Mouse (Mus musculus): ENCODE measurements at regions not wholly inside any gene's neighbourhood (a gene's known extent, or its start where the extent isn't known, plus 50 kb on each side); places are given as distances from the start of the nearest gene placed in this dataset.

DNA sequence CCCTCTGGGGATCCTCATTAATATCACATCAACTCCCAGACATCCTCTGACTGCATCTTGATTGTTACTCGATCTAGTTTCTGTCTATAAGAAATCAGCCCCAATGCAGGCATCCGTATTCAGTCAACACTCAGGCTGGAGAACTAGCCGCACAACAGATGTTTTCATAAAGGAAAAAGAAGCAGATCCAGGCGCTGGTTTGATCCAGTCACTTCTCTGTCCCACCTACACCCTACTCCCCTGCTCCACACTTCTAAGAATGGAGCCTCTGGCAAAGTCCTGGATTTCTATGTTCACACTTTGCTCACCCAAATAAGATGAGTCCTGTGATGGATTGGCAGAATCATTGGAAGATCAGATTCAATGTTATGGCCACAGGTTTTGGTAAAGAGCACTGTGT, 302.4 kb downstream of the Slc4a3 start:
- no peaks in the 10 kb centered on the region for H3K9me3 ChIP-seq (replicated peaks; ENCODE audit: control insufficient read depth, low read length)
- H3K27ac ChIP-seq (ENCODE audit: low read length): no peak overlapping the region
- H3K4me1 ChIP-seq (ENCODE audit: control insufficient read depth, insufficient read depth, low read length): no peaks in the 10 kb centered on the region
- no peaks in the 10 kb centered on the region for H3K36me3 ChIP-seq (ENCODE audit: control insufficient read depth, insufficient read depth)
- WGBS: 84% methylated on average over 4 of the region's 4 CpGs
- no peaks in the 10 kb centered on the region for H3K27me3 ChIP-seq (ENCODE audit: control insufficient read depth, insufficient read depth, low read length)
- no peak for ATAC-seq (replicated peaks; ENCODE audit: extremely low read depth, insufficient read depth, low FRiP score)
- no peak overlapping the region for H3K4me2 ChIP-seq (ENCODE audit: low read depth, low read length)
- H3K9ac ChIP-seq (ENCODE audit: low read length): no peak overlapping the region
- no peak overlapping the region for H3K4me3 ChIP-seq (ENCODE audit: low read length)

DNA sequence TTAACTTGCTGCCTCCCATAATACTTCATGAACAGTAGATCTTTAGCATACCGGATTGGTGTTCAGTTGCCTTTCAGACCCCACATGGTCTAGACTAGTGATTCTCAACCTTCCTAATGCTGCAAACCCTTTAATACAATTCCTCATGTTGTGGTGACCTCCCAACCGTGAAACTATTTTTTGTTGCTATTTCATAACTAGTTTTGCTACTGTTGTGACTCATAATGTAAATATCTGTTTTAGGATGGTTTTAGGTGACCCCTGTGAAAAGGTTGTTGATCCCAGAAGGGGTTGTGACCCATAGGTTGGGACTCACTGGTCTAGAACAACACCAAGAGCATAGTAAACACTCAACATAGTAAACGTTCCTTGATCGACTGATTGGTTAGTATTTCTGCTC, 304.1 kb downstream of the Slc4a3 start:
- H3K27ac ChIP-seq (ENCODE audit: low read length): no peak overlapping the region
- H3K9me3 ChIP-seq (replicated peaks; ENCODE audit: control insufficient read depth, low read length): no peaks in the 10 kb centered on the region
- no peaks in the 10 kb centered on the region for H3K27me3 ChIP-seq (ENCODE audit: control insufficient read depth, insufficient read depth, low read length)
- H3K9ac ChIP-seq (ENCODE audit: low read length): no peak overlapping the region
- H3K4me2 ChIP-seq (ENCODE audit: low read depth, low read length): no peak overlapping the region
- no peak for ATAC-seq (replicated peaks; ENCODE audit: extremely low read depth, insufficient read depth, low FRiP score)
- 86% methylated on average over 4 of the region's 4 CpGs for WGBS
- H3K4me3 ChIP-seq (ENCODE audit: low read length): no peak overlapping the region
- no peaks in the 10 kb centered on the region for H3K4me1 ChIP-seq (ENCODE audit: control insufficient read depth, insufficient read depth, low read length)
- H3K36me3 ChIP-seq (ENCODE audit: control insufficient read depth, insufficient read depth): no peaks in the 10 kb centered on the region

DNA sequence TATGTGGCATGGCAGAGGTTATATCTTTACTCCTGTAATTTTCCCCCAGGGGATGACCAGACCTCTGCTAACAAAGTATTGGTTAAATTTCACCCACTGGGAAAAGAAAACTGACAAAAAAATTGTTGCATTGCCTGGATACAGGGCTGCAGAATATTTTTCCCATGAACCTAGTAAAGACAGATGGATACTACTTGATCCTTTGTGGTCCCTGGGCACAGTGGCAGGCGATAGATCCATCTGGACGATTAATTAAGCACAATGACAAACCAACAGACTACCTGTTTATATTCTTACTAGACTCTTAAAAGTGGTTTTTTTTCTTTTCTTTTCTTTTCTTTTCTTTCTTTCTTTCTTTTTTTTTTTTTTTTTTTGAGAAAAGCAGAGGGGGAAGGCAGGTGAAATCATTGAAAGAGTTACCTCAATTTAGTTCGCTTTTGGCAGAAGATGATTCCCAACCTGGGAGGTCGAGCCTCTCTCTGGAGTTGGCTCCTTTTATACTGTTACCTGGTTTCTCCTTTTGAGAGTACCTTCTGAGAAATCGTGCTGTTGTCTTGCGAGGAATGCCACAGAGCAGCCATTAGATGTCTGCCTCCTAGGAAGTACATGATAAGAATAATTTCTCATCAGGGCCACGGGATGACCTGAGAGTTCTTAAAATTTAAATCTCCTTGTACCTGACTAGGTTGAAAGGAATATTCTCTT, 312.6 kb downstream of the Slc4a3 start:
- ATAC-seq (replicated peaks; ENCODE audit: extremely low read depth, insufficient read depth, low FRiP score): no peak
- 78% methylated on average over 7 of the region's 7 CpGs for WGBS
- Histone ChIP-seq H3K9me3 (replicated peaks; ENCODE audit: control insufficient read depth, low read length) (no peaks in the 10 kb centered on the region), H3K4me2 (ENCODE audit: low read depth, low read length) (no peak overlapping the region), H3K27me3 (ENCODE audit: control insufficient read depth, insufficient read depth, low read length) (no peaks in the 10 kb centered on the region), H3K4me1 (ENCODE audit: control insufficient read depth, insufficient read depth, low read length) (no peaks in the 10 kb centered on the region), H3K9ac (ENCODE audit: low read length) (no peak overlapping the region), H3K36me3 (ENCODE audit: control insufficient read depth, insufficient read depth) (no peaks in the 10 kb centered on the region), H3K4me3 (ENCODE audit: low read length) (no peak overlapping the region), H3K27ac (ENCODE audit: low read length) (no peak overlapping the region)

DNA sequence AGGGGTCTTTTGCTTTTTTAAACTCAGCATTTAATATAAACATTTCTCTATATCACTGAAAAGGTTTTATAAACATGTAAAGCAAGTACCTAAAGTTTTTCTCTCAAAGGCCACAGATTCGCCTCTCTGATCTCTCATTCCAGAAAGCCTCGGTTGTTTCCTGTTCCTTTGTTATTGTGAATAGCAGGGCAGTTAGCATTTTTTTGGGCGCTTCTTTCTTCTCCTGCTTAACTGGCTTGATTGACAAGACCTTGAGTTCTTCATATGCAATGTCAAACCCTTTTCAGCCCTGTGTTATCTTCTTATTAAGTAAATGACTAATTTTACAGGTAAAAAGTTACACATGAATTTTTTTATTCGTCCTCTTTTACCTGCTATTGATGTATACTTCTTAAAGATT, 316.7 kb downstream of the Slc4a3 start:
- no peak overlapping the region for H3K27ac ChIP-seq (ENCODE audit: low read length)
- ATAC-seq (replicated peaks; ENCODE audit: extremely low read depth, insufficient read depth, low FRiP score): no peak
- 66% methylated on average over 4 of the region's 4 CpGs for WGBS
- H3K4me3 ChIP-seq (ENCODE audit: low read length): no peak overlapping the region
- no peak overlapping the region for H3K4me2 ChIP-seq (ENCODE audit: low read depth, low read length)
- no peaks in the 10 kb centered on the region for H3K9me3 ChIP-seq (replicated peaks; ENCODE audit: control insufficient read depth, low read length)
- no peak overlapping the region for H3K9ac ChIP-seq (ENCODE audit: low read length)
- no peaks in the 10 kb centered on the region for H3K4me1 ChIP-seq (ENCODE audit: control insufficient read depth, insufficient read depth, low read length)
- H3K27me3 ChIP-seq (ENCODE audit: control insufficient read depth, insufficient read depth, low read length): no peaks in the 10 kb centered on the region
- H3K36me3 ChIP-seq (ENCODE audit: control insufficient read depth, insufficient read depth): no peaks in the 10 kb centered on the region

DNA sequence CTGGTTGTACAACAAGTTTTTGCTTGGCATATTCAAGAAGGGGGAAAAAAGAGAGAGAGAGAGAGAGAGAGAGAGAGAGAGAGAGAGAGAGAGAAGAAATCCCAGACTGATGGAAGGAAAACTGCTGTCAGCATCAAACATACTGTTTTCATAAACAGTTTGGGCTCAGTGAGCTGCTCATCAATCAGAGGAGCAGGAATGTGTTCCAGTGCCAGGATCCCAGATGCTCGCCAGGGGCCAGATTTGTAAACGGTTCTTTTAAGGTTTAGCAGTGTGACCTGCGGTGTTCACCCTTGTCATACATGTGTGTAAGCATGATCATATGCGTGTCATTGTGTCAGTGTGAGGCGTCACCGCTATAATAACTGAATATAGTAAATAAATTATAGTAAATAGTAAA, 320.5 kb downstream of the Slc4a3 start:
- H3K27me3 ChIP-seq (ENCODE audit: control insufficient read depth, insufficient read depth, low read length): no peaks in the 10 kb centered on the region
- no peaks in the 10 kb centered on the region for H3K36me3 ChIP-seq (ENCODE audit: control insufficient read depth, insufficient read depth)
- no peaks in the 10 kb centered on the region for H3K9me3 ChIP-seq (replicated peaks; ENCODE audit: control insufficient read depth, low read length)
- 80% methylated on average over 6 of the region's 6 CpGs for WGBS
- H3K9ac ChIP-seq (ENCODE audit: low read length): no peak overlapping the region
- no peak overlapping the region for H3K4me2 ChIP-seq (ENCODE audit: low read depth, low read length)
- H3K27ac ChIP-seq (ENCODE audit: low read length): no peak overlapping the region
- ATAC-seq (replicated peaks; ENCODE audit: extremely low read depth, insufficient read depth, low FRiP score): no peak
- H3K4me3 ChIP-seq (ENCODE audit: low read length): no peak overlapping the region
- H3K4me1 ChIP-seq (ENCODE audit: control insufficient read depth, insufficient read depth, low read length): no peaks in the 10 kb centered on the region

DNA sequence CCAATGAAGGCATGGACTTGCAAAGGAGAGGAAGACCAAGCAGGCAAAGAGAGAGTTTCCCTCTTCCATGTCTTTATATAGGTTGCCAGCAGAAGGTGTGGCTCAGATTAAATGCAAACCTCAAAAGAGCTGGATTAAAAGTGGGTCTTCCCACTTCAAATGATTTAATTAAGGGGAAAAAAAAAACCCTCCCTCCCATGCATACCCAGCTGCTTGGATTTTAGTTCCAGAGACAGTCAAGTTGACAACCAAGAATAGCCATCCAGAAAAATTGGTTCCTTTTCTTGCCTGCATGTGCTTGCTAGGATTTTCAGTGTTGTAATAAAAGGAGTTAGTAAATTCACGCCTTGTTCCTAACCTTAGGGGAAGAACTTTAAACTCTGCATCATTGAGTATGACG, 323.3 kb downstream of the Slc4a3 start:
- no peak overlapping the region for H3K9ac ChIP-seq (ENCODE audit: low read length)
- H3K27ac ChIP-seq (ENCODE audit: low read length): no peak overlapping the region
- H3K27me3 ChIP-seq (ENCODE audit: control insufficient read depth, insufficient read depth, low read length): no peaks in the 10 kb centered on the region
- no peak overlapping the region for H3K4me3 ChIP-seq (ENCODE audit: low read length)
- WGBS: 77% methylated on average over 2 of the region's 2 CpGs
- no peaks in the 10 kb centered on the region for H3K9me3 ChIP-seq (replicated peaks; ENCODE audit: control insufficient read depth, low read length)
- H3K4me2 ChIP-seq (ENCODE audit: low read depth, low read length): no peak overlapping the region
- ATAC-seq (replicated peaks; ENCODE audit: extremely low read depth, insufficient read depth, low FRiP score): no peak
- H3K4me1 ChIP-seq (ENCODE audit: control insufficient read depth, insufficient read depth, low read length): no peaks in the 10 kb centered on the region
- no peaks in the 10 kb centered on the region for H3K36me3 ChIP-seq (ENCODE audit: control insufficient read depth, insufficient read depth)

DNA sequence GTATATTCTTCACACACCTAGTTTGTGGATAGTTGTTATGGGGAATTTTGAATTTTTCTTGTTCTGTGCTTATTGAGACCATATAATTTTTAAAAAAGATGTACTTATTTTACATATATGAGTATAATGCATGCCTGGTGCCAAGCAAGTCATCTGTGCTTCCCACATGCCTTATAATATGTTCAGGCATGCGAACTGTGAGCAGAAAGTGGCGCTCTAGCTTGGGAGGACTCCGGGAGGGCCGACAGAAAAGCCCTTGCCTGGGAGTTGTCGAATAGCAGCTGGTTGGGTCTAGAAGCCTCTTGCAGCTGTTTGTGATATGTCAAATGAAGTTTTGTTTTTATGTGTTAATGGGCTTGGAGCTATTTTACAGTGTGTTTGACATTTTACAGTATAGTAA, 323.8 kb downstream of the Slc4a3 start:
- Histone ChIP-seq H3K36me3 (ENCODE audit: control insufficient read depth, insufficient read depth) (no peaks in the 10 kb centered on the region), H3K4me1 (ENCODE audit: control insufficient read depth, insufficient read depth, low read length) (no peaks in the 10 kb centered on the region), H3K9me3 (replicated peaks; ENCODE audit: control insufficient read depth, low read length) (no peaks in the 10 kb centered on the region), H3K4me3 (ENCODE audit: low read length) (no peak overlapping the region), H3K4me2 (ENCODE audit: low read depth, low read length) (no peak overlapping the region), H3K9ac (ENCODE audit: low read length) (no peak overlapping the region), H3K27me3 (ENCODE audit: control insufficient read depth, insufficient read depth, low read length) (no peaks in the 10 kb centered on the region), H3K27ac (ENCODE audit: low read length) (no peak overlapping the region)
- no peak for ATAC-seq (replicated peaks; ENCODE audit: extremely low read depth, insufficient read depth, low FRiP score)
- 62% methylated on average over 5 of the region's 5 CpGs for WGBS

DNA sequence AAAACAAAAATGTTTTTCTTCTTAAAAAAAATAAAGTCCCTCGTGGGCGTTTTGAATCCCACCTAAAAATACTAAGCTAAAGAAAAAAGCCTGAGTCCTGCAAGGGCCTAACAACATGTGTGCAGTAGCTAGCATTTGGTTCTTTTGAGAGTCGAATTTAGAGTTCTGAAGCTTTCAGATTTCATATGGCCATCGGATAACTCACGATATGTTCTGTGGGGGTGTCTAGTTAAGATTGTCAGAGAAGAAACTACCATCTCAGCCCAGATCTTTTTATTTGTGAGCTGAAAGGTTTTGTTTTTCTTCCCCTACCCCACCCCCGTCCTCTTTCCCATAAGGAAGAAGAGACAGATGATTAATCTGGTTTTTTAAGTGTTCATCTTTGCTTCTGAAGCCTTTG, 327.8 kb downstream of the Slc4a3 start:
- no peaks in the 10 kb centered on the region for H3K9me3 ChIP-seq (replicated peaks; ENCODE audit: control insufficient read depth, low read length)
- H3K4me3 ChIP-seq (ENCODE audit: low read length): no peak overlapping the region
- H3K9ac ChIP-seq (ENCODE audit: low read length): no peak overlapping the region
- no peaks in the 10 kb centered on the region for H3K27me3 ChIP-seq (ENCODE audit: control insufficient read depth, insufficient read depth, low read length)
- no peak overlapping the region for H3K4me2 ChIP-seq (ENCODE audit: low read depth, low read length)
- no peaks in the 10 kb centered on the region for H3K4me1 ChIP-seq (ENCODE audit: control insufficient read depth, insufficient read depth, low read length)
- 87% methylated on average over 6 of the region's 6 CpGs for WGBS
- H3K36me3 ChIP-seq (ENCODE audit: control insufficient read depth, insufficient read depth): no peaks in the 10 kb centered on the region
- ATAC-seq (replicated peaks; ENCODE audit: extremely low read depth, insufficient read depth, low FRiP score): no peak
- no peak overlapping the region for H3K27ac ChIP-seq (ENCODE audit: low read length)

DNA sequence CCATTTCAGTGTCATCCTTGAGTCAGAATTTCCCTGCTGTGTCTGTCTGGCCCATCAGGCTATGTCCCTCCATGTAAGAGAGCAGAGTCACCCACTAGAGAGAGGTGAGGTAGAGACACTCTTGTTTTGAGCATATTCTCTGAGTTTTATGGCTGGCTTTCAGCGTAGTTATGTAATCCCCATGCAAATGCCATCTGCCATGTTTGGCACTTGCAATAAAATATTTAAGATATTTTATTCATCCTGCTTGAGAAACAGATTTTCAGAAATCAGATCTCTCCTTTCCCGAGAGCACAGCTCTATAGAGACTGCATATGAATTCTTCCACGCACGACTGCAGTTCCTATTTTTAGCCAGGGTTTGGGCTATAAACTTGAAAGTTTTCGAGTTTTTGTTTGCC, 331.1 kb downstream of the Slc4a3 start:
- Histone ChIP-seq H3K9ac (ENCODE audit: low read length) (no peak overlapping the region), H3K9me3 (replicated peaks; ENCODE audit: control insufficient read depth, low read length) (no peaks in the 10 kb centered on the region), H3K4me1 (ENCODE audit: control insufficient read depth, insufficient read depth, low read length) (no peaks in the 10 kb centered on the region), H3K27me3 (ENCODE audit: control insufficient read depth, insufficient read depth, low read length) (no peaks in the 10 kb centered on the region), H3K27ac (ENCODE audit: low read length) (no peak overlapping the region), H3K4me2 (ENCODE audit: low read depth, low read length) (no peak overlapping the region), H3K4me3 (ENCODE audit: low read length) (no peak overlapping the region), H3K36me3 (ENCODE audit: control insufficient read depth, insufficient read depth) (no peaks in the 10 kb centered on the region)
- ATAC-seq (replicated peaks; ENCODE audit: extremely low read depth, insufficient read depth, low FRiP score): no peak
- whole genome bisulfite sequencing: 70% methylated on average over 5 of the region's 5 CpGs
